Mouse (Mus musculus) adrenal gland, postnatal 25 days (tissue): ENCODE results near the gene Dlg4. TPM values are rescaled to one million over a fixed set of nuclear protein-coding genes. Genes with fewer than 3 reads are reported as not detected.
A peak's percentile ranks its signal among the peaks of the same experiment; 100 is the strongest.

ENCODE experiments used
- DNase-seq: peaks from one replicate; pipeline ENCODE4 v3.0.0; 2021; ENCODE audit warnings: mixed read lengths
- long read RNA-seq: library from polyadenylated mRNA; stranded (forward); transcript quantifications from one replicate; pipeline ENCODE4 v2.0.0, GENCODE M21; 2021
- total RNA-seq: library from RNA; stranded (reverse); gene quantifications from 2 replicates; pipeline ENCODE4 v1.2.3, GENCODE M21; 2021

Dlg4 gene
- total RNA-seq, result 30.7 and 31.0 TPM in 2 replicates
- long read RNA-seq, partial matches to known transcripts, result 0 of 1 reads
- long read RNA-seq, other reads (novel, unspliced or antisense), result 1 of 1 reads

- no peak for DNase-seq
Measured at GRCm38 (mm10) chr11:70016669-70017068, at the start of gene Dlg4. TSS of gene Dlg4 (plus strand) at chr11:70016942.

GRCm38 (mm10) chr11:69968793-69969192 is 47.9 kb upstream of the Dlg4 start:
- DNase-seq, result no peak

- DNase-seq, result no peak
Measured at GRCm38 (mm10) chr11:69970222-69970621, 46.5 kb upstream of the Dlg4 start.

- DNase-seq, result no peak
Measured at GRCm38 (mm10) chr11:69970775-69971174, 46.0 kb upstream of the Dlg4 start.

GRCm38 (mm10) chr11:69974907-69975306 is 41.8 kb upstream of the Dlg4 start:
- no peak for DNase-seq

- DNase-seq, result no peak
Measured at GRCm38 (mm10) chr11:69976271-69976670, 40.5 kb upstream of the Dlg4 start.

GRCm38 (mm10) chr11:69979827-69980195 is 36.9 kb upstream of the Dlg4 start:
- DNase-seq, result no peak

- peak; percentile 96 for DNase-seq
Measured at GRCm38 (mm10) chr11:69980196-69981140, 36.3 kb upstream of the Dlg4 start.

GRCm38 (mm10) chr11:69981141-69981762 is 35.5 kb upstream of the Dlg4 start, which contains the start of gene Ctdnep1:
TSS of gene Ctdnep1 (plus strand) at chr11:69981156.
- no peak for DNase-seq

- DNase-seq, result no peak
Measured at GRCm38 (mm10) chr11:69982225-69982624, 34.5 kb upstream of the Dlg4 start, which contains the start of gene Elp5. TSS of gene Elp5 (minus strand) at chr11:69982517.

GRCm38 (mm10) chr11:69982877-69983276 is 33.9 kb upstream of the Dlg4 start:
- no peak for DNase-seq

GRCm38 (mm10) chr11:69983377-69983776 is 33.4 kb upstream of the Dlg4 start:
- DNase-seq, result no peak

GRCm38 (mm10) chr11:69984431-69984830 is 32.3 kb upstream of the Dlg4 start:
- no peak for DNase-seq

- no peak for DNase-seq
Measured at GRCm38 (mm10) chr11:69989949-69990348, 26.8 kb upstream of the Dlg4 start.

- peak; percentile 96 for DNase-seq
Measured at GRCm38 (mm10) chr11:69990850-69991691, 25.7 kb upstream of the Dlg4 start, which contains the start of gene Gabarap. TSS of gene Gabarap (plus strand) at chr11:69991143.

- DNase-seq, result no peak
Measured at GRCm38 (mm10) chr11:69991711-69992110, 25.0 kb upstream of the Dlg4 start.

- no peak for DNase-seq
Measured at GRCm38 (mm10) chr11:69992396-69992795, 24.3 kb upstream of the Dlg4 start.

- DNase-seq, result no peak
Measured at GRCm38 (mm10) chr11:69992932-69993331, 23.8 kb upstream of the Dlg4 start.

GRCm38 (mm10) chr11:69994401-69995090 is 22.2 kb upstream of the Dlg4 start:
- DNase-seq, result no peak

- peak; percentile 96 for DNase-seq
Measured at GRCm38 (mm10) chr11:69995391-69995960, 21.3 kb upstream of the Dlg4 start, which contains the start of gene Phf23. TSS of gene Phf23 (plus strand) at chr11:69995777.
